In the genomic region with DNA sequence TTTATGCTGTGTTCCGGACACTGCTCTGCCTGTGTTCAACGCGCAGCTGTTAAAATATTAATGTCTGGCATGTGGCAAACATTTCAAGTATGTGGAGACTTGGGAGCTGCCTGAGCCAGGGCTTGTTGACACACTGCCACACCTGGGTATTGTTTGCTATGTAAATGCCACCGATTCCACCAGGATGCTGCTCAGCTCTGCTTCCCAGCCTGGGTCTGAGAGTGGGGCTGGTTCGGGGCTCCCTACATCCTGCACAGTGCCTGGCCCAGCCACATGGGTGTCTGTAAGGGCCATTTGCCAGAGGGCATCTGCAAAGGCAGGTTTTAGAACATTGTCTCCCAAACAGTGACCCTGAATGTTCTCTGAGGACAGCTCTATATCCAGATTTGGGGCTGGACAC, we compare ENCODE assay signal across 10 mouse cellular contexts.
DNase-seq lines count a peak whose midpoint lies in the region; ATAC-seq lines count a peak whose summit lies in the region.
"Had no signal": no experiment of that assay in that cellular context is flagged by ENCODE, and none has a peak within 500 bp of the region (broad histone marks: within the 10 kb centered on the region; RNA-seq: fewer than 3 reads in every experiment).

No protein-coding gene starts in this region.

- H3K9ac ChIP-seq in heart, embryonic 16.5 days (ENCODE audit: low read length) = peak overlapping the region; percentile 59
- no peak overlapping the region for H3K9ac ChIP-seq in lung, embryonic 15.5 days
- 0 out of 2 replicates have a peak overlapping the region, but pooled peaks have one; percentile 33 for H3K9ac ChIP-seq in stomach, embryonic 16.5 days (ENCODE audit: low read length)

- no peaks in the 10 kb centered on the region for H3K27me3 ChIP-seq in heart, embryonic 16.5 days (ENCODE audit: control insufficient read depth, insufficient read depth, low read length)
- H3K27me3 ChIP-seq in lung, embryonic 15.5 days = no peaks in the 10 kb centered on the region
- no peaks in the 10 kb centered on the region for H3K27me3 ChIP-seq in stomach, embryonic 16.5 days (ENCODE audit: control insufficient read depth, insufficient read depth, low read length)

- ATAC-seq in heart, embryonic 16.5 days (replicated peaks; ENCODE audit: extremely low read depth, insufficient read depth, low FRiP score) = peak; percentile 45
- ATAC-seq in lung, embryonic 15.5 days (ENCODE audit: borderline replicate concordance, extremely low read depth, low FRiP score, low TSS enrichment) = peak; percentile 86; the same call in 1 of the 2 replicates
- peak; percentile 76 for ATAC-seq in stomach, embryonic 16.5 days (ENCODE audit: insufficient read depth, low FRiP score)
- no peak; the same call in 1 of the 2 replicates for ATAC-seq in frontal cortex, adult (ENCODE audit: low TSS enrichment)
- no peak for ATAC-seq in megakaryocyte, adult 5-6 weeks (ENCODE audit: poor library complexity, severe bottlenecking)

- H3K27ac ChIP-seq in heart, embryonic 16.5 days (ENCODE audit: low read length) = peak overlapping the region; percentile 91
- peak overlapping the region; percentile 95 for H3K27ac ChIP-seq in lung, embryonic 15.5 days
- H3K27ac ChIP-seq in stomach, embryonic 16.5 days (ENCODE audit: low read length) = peak overlapping the region; percentile 86

- DNase-seq in testis, postnatal 14 days (ENCODE audit: low spot score) = peak; percentile 31
- no peak for DNase-seq in testis, postnatal 10 days (ENCODE audit: low spot score)
- no peak for DNase-seq in embryo, embryonic 11 days
- DNase-seq: layer of hippocampus, postnatal 36 days; thymus, postnatal 25 days had no signal

- WGBS in heart, embryonic 16.5 days = 32% methylated on average over 5 of the region's 5 CpGs
- 14% methylated on average over 5 of the region's 5 CpGs for WGBS in lung, embryonic 15.5 days
- WGBS in stomach, embryonic 16.5 days = 25% methylated on average over 5 of the region's 5 CpGs

- no peak overlapping the region for H3K4me2 ChIP-seq in heart, embryonic 16.5 days (ENCODE audit: low read depth, low read length)
- peak overlapping the region; percentile 18; the same call in 1 of the 2 replicates for H3K4me2 ChIP-seq in lung, embryonic 15.5 days
- H3K4me2 ChIP-seq in stomach, embryonic 16.5 days (ENCODE audit: low read depth, low read length) = no peak overlapping the region

- no peak overlapping the region for H3K4me3 ChIP-seq in heart, embryonic 16.5 days (ENCODE audit: low read length)
- no peak overlapping the region for H3K4me3 ChIP-seq in lung, embryonic 15.5 days
- H3K4me3 ChIP-seq in stomach, embryonic 16.5 days (replicated peaks; ENCODE audit: low read length) = no peak overlapping the region

- no peaks in the 10 kb centered on the region for H3K9me3 ChIP-seq in heart, embryonic 16.5 days (replicated peaks; ENCODE audit: control insufficient read depth, low read length)
- H3K9me3 ChIP-seq in lung, embryonic 15.5 days = no peaks in the 10 kb centered on the region
- H3K9me3 ChIP-seq in stomach, embryonic 16.5 days (replicated peaks; ENCODE audit: control insufficient read depth, low read length) = no peaks in the 10 kb centered on the region

- no peaks in the 10 kb centered on the region for H3K36me3 ChIP-seq in heart, embryonic 16.5 days (ENCODE audit: control insufficient read depth, insufficient read depth)
- H3K36me3 ChIP-seq in lung, embryonic 15.5 days = no peaks in the 10 kb centered on the region
- H3K36me3 ChIP-seq in stomach, embryonic 16.5 days (ENCODE audit: control insufficient read depth, insufficient read depth, low read length) = no peaks in the 10 kb centered on the region

- H3K4me1 ChIP-seq in heart, embryonic 16.5 days (ENCODE audit: control insufficient read depth, insufficient read depth, low read length) = peaks cover 46% of the 10 kb centered on the region
- peaks cover 33% of the 10 kb centered on the region for H3K4me1 ChIP-seq in lung, embryonic 15.5 days
- H3K4me1 ChIP-seq in stomach, embryonic 16.5 days (ENCODE audit: control insufficient read depth, insufficient read depth, low read length) = peaks cover 17% of the 10 kb centered on the region

Comparison
In these comparisons a context has a peak if more than half of its experiments do, and no peak if none do; other contexts are left out.
1. ATAC-seq: peak in heart, embryonic 16.5 days (single experiment), lung, embryonic 15.5 days (single experiment) and stomach, embryonic 16.5 days (single experiment); none in frontal cortex, adult (single experiment) and megakaryocyte, adult 5-6 weeks (single experiment).
2. Peak in every context shown above with its lines, with median percentiles within 50 percentile points of each other: H3K27ac ChIP-seq.